Mouse (Mus musculus): ENCODE data around the gene Cfhr1. TPM values are rescaled to one million over a fixed set of nuclear protein-coding genes. Genes with fewer than 3 reads are reported as not detected.

Gene Cfhr1
- polyA plus RNA-seq (2017; shearing (Covaris generic)), result not detected

DNA sequence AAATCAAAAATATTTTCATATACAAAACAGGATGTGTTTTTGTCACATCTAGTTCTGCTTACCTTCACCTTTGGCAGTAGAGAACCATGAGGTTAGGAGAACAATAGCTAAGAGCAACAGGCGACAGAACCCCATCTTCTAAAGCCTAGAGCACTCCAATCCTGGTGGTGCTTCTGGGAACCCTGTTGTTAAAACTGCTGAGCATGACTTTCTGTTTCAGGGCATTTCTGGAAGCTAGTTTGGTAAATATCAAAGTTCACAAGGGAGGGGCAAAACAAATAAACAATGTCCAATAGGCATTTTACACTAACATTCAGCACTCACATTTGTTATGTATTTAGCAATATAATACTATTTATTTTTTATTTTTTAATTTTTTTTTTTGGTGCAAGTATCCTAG lies at the start of gene Cfhr1:
Gene Cfhr1, minus strand, starts transcription at position 249 of the 400 bp plus-strand sequence.
- no peak for ATAC-seq

DNA sequence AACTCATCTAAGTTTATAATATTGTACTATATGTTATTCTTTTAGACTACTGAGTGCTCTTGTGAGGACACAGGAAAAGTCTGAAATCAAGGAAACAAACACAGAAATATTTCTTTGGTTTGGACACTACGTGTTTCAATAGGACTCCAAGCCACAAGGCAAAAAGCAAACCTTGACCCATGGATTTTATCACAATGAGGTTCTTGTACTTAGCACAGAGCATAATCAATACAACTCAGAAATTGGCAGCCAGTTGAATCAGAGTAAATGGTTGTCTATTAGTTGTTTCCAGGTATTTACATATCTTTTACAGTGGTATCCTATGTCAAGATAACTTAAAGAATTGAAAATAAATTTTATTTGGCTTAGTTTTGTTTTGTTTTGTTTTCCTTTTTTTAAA lies 8.8 kb downstream of the Cfhr1 start:
- ATAC-seq, result no peak

DNA sequence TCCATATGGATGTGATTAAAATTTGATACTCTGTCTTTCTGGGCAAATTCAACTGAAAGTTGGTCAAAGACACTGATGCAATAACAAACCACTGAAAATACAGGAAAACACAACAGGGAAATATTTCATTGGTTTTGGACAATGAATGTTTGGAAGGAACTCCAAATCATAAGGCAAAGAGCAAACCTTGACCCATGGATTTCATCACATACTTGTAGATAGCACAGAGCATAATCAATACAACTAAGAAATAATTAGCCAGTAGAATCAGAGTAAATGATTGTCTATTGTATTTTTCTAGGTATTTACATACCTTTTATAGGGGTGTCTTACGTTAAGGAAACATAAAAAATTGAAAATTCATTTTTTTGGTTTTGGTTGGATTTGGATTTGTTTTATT lies 11.5 kb downstream of the Cfhr1 start:
- no peak for ATAC-seq

DNA sequence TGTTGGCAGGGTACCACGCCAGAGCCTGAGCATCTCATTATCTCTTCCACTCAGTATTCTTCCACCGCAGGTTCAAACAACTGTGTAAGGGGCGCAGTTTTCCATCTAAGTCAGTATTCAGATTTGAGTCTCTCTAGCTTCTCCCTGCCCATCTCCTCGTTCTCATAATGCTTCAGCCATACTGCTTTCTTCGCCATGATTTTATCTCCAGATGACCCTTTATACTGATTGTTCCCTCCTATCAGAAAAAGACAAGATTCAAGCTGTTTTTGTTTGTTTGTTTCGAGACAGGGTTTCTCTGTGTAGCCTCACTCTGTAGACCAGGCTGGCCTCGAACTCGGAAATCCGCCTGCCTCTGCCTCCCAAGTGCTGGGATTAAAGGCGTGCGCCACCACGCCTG lies 45.5 kb downstream of the Cfhr1 start:
- no peak for ATAC-seq

DNA sequence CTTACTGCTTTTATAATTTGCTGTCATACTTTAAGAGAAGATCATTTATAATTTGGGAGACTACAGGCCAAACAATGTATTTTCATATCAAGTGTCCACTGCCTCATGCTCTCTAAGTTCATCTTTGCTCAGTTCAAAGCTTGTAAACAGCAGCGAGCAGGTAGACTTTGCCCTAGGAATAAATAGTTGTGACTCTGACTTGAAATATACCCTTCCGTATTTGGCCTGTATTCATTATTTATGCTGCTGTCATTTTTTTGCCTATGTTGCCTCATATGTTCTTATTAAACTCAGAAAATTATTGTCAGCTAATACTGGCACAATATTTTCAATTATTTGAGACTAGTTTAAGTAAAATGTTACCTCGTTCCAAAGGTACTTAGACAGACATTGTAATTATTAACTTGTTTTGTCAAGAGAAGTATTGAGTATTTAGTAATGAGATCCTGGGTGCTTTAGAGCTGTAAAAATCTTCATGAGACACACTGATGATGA lies 58.8 kb downstream of the Cfhr1 start, which contains the start of gene F13b:
Gene F13b, plus strand, starts transcription at position 445 of the 495 bp plus-strand sequence.
- no peak for ATAC-seq

- no peak for ATAC-seq
These were observed 60.3 kb downstream of the Cfhr1 start for GRCm38 (mm10) chr1:139499751-139500150.

Other genes with a start within 250 kb of the Cfhr1 start
- not detected for gene Crb1, start 183.2 kb downstream of the Cfhr1 start, polyA plus RNA-seq (2017; shearing (Covaris generic))
- 1 to 10 TPM; 3.4 to 3.7 TPM for gene Zbtb41, start 138.0 kb downstream of the Cfhr1 start, polyA plus RNA-seq (2017; shearing (Covaris generic))
- 1 to 10 TPM in 1 of 2 experiments, under 1 TPM in 1; 0.56 to 2.0 TPM for gene Aspm, start 105.5 kb downstream of the Cfhr1 start, polyA plus RNA-seq (2017; shearing (Covaris generic))
- gene F13b, start 58.6 kb downstream of the Cfhr1 start, polyA plus RNA-seq (2017; shearing (Covaris generic)), result not detected
- gene Gm4788, start 221.0 kb upstream of the Cfhr1 start, polyA plus RNA-seq (2017; shearing (Covaris generic)), result not detected

All from CD4-positive, CD25-positive, alpha-beta regulatory T cell, adult 4 months (primary cell).